ENCODE assay signal across 18 mouse cellular contexts in genomic region chr3:109714476-109714875, GRCm38 (mm10).
"Had no signal": no experiment of that assay in that cellular context is flagged by ENCODE, and none has a peak within 500 bp of the region (broad histone marks: within the 10 kb centered on the region; RNA-seq: fewer than 3 reads in every experiment).

No protein-coding gene starts in this region.

- DNase-seq: gastrocnemius, adult 2 months; gastrocnemius, postnatal 10 days; gastrocnemius, postnatal 25 days; heart, adult 18-20 months; heart, postnatal 10 days; heart, postnatal 4 days; kidney, adult 18-20 months; kidney, adult 8-10 months; kidney, postnatal 14 days; kidney, postnatal 36 days; layer of hippocampus, adult 9-11 months; layer of hippocampus, postnatal 36 days; left cerebral cortex, postnatal 4 days had no signal

- ATAC-seq: hindbrain, embryonic 16.5 days; inflammation-experienced regulatory T-cells, adult 6 months; intestine, embryonic 15.5 days; intestine, postnatal 0 days; liver, embryonic 12.5 days had no signal
